Mouse (Mus musculus) olfactory bulb, adult 2 months (tissue): ENCODE measurements around the gene Islr. TPM values are rescaled to one million over a fixed set of nuclear protein-coding genes. Genes with fewer than 3 reads are reported as not detected.

Experiments used
- H3K27ac ChIP-seq: fragments of 200-500 bp; 2 replicates; pipeline ENCODE4 v1.5.1; 2012; ENCODE audit warnings: low read depth, low read length; ENCODE audit not compliant: insufficient read depth
- H3K4me1 ChIP-seq: fragments of 200-500 bp; 2 replicates; pipeline ENCODE4 v1.6.1; 2012; ENCODE audit warnings: low read length; ENCODE audit not compliant: control insufficient read depth, insufficient read depth
- H3K4me3 ChIP-seq: fragments of 200-500 bp; 2 replicates; pipeline ENCODE4 v1.5.1; 2012; ENCODE audit warnings: mild to moderate bottlenecking, low read depth, low read length, moderate library complexity; ENCODE audit not compliant: insufficient read depth
- CTCF ChIP-seq: fragments of 200-500 bp; IDR thresholded peaks from 2 replicates; pipeline ENCODE4 v1.5.1; 2012; ENCODE audit warnings: low read depth, mild to moderate bottlenecking, low read length, moderate library complexity; ENCODE audit not compliant: insufficient read depth
- POLR2A ChIP-seq: fragments of 200-500 bp; IDR thresholded peaks from 2 replicates; pipeline ENCODE4 v1.6.1; 2012; ENCODE audit warnings: mild to moderate bottlenecking, low read depth, low read length, moderate library complexity; ENCODE audit not compliant: insufficient read depth
- WGBS: fragments of 180-500 bp; shearing (Covaris S2); methylation state at CpG from one replicate; pipeline ENCODE4 v1.1.7; 2018; 5-methylcytosine and 5-hydroxymethylcytosine counted together
- polyA plus RNA-seq: library from polyadenylated mRNA; stranded (reverse); fragments of >200 nt; gene quantifications from 2 replicates; pipeline ENCODE4 v1.2.4, GENCODE M21; 2012; ENCODE audit warnings: low replicate concordance; ENCODE audit not compliant: missing spikeins, insufficient read depth, insufficient read length

Islr gene
- polyA plus RNA-seq, 1 experiment = not detected

DNA sequence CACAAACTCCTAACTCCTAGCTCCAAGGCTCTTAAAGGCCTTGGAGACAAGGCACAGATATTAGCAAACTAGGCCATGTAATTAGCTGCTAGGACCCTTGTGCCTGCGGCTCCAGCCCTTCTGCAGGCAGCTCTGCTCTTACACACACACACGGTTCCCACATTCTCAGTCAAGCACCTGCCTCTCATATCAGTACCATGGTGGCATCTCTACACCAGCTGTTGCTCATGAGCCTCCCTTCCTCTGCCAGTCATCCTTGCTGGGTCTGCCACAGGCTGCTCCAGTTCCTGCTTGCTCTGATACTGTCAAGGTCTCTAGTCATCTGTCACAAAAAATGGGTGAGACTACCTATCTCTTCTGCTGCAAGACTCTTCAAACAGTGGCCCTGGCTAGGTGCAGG lies 20.2 kb upstream of the Islr start:
- TF ChIP-seq CTCF (no peak), POLR2A (no peak)
- 93% methylated on average over 2 of the region's 2 CpGs for WGBS
- Histone ChIP-seq H3K4me1 (no peaks in the 10 kb centered on the region), H3K4me3 (no peak overlapping the region), H3K27ac (no peak overlapping the region)

DNA sequence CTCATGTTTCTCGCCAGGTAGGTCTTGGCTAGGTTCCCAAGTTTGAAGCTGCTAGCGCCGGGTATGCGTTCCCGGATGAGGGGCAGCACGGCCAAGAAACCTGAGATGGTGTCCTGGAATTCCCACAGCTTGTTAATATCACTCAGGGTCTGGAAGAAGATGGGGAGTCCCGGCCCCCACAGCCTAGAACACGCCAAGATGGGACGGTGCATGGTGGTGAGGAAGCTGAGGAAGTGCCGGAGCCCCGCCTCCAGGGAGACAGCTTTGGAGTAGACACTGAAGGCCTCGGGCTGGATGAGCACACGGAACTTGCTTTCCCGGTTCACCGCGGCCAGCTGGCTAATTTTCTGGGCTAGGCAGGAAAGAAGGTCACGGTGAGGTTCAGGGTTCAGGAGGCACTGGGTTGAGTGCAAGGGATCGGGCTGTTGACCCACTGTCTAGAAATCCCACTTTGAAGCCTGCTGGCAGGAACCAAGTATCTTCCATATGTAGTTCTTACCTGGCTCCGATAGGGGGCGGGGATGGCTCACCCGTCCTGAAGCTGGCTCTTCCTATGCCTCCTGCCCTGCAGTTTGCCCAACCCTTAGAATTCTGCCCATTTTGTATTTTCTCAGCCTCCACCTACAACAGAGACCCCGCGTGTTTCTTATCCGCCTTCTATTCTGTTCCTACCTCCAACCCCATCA lies 16.3 kb upstream of the Islr start:
- no peak overlapping the region for H3K4me3 ChIP-seq
- H3K27ac ChIP-seq = no peak overlapping the region
- WGBS = 75% methylated on average over 24 of the region's 24 CpGs
- no peaks in the 10 kb centered on the region for H3K4me1 ChIP-seq
- TF ChIP-seq POLR2A = no peak
- TF ChIP-seq CTCF = 0 out of 2 replicates have a peak, but pooled peaks have one; percentile 14

DNA sequence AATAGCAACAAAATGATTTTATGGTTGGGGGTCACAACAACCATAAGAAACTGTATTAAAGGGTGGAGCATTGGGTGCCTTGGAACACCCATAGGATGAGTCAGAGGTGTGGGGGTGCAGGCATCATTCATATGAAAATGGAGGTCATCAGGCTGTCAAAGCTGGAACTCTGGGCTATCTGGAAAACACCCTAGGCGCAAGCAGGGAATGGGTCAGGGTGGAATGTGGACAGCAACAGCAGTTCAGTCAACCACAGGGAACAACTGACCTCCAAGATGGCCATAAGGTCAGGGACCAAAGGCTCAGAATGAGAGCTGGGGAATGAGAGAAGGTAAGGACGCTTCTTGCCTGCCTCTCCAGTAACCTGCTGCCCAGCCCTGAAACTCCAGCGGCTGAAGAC lies 14.4 kb upstream of the Islr start:
- Histone ChIP-seq H3K4me3 (no peak overlapping the region), H3K27ac (no peak overlapping the region), H3K4me1 (peaks cover 5% of the 10 kb centered on the region)
- WGBS = 95% methylated on average over 3 of the region's 3 CpGs
- no peak for TF ChIP-seq POLR2A
- TF ChIP-seq CTCF = no peak

DNA sequence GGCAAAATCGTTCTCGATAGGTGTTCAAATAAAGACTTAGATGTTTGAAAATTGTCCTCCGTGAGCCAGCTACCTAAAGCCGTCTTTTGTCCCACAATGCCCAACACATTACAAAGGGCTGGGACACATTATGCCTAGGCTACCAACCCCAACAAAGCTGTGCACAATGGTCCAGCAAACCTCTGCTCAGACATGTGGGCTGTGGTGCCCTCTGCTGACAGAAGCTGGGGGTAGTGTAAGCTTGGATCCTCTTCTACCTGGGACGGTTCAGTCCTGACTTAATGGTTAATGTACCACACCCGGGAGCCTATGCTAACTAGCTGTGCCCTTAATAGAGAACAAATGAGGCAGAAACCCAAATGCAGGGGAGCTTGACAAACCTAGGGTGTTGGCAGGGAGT lies 12.3 kb upstream of the Islr start:
- Histone ChIP-seq H3K4me3 (no peak overlapping the region), H3K27ac (no peak overlapping the region), H3K4me1 (peaks cover 5% of the 10 kb centered on the region)
- TF ChIP-seq CTCF (no peak; the same call in 1 of the 2 replicates), POLR2A (no peak)
- WGBS = 43% methylated on average over 6 of the region's 6 CpGs

DNA sequence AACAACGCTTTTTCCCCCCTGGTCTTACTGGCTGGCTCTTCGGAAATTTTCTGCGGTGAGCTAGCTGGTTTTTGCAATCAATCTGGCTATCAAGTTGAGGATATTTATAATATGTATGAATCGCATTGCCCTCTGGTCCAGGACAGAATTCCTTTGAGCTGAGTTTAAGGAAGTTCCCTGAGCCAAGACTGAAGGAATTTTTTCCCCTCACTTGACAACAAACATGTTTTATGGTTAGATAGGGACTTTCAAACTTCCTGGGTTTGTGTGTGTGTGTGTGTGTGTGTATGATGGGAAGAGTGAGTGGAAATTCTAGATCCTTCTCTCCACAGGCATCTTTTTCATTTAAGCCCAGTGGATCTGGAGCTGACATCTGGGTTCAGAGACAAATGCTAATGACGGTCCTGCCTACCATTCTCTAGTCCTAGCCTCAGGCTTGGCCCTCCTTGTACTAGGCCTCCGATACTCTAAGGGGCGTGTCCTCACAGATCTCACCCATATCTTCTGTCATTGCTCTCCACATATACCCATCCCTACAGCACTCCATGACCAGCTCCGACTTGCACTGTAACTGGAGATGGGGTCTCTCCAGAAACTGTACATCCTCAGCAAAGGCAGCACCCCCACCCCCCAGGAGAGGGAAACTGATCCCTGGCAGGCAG lies 10.5 kb upstream of the Islr start:
- no peak overlapping the region for H3K4me3 ChIP-seq
- no peak overlapping the region for H3K27ac ChIP-seq
- H3K4me1 ChIP-seq = peaks cover 5% of the 10 kb centered on the region
- TF ChIP-seq CTCF = no peak
- no peak for TF ChIP-seq POLR2A
- WGBS = 66% methylated on average over 8 of the region's 8 CpGs

DNA sequence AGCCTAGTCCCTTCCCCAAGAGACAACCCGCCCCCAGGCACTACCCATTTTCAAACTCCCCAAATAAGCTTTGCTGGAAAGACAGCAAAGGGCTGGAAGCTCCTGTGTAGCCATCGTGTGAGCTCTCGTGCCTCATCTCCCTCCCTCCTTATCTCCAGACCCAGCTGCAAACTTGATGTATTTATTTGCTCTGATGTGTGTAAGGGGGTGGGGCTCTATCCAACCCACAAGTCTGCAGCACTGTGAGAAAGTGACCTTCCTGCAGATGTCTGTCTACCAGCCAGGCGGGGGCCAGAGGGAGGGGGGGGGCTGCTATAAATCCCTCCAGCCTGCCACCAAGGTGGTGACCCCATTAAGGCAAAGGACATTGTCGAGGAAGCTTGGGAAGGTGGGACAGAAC lies 9.8 kb upstream of the Islr start:
- H3K4me3 ChIP-seq = no peak overlapping the region
- 31% methylated on average over 5 of the region's 5 CpGs for WGBS
- peaks cover 5% of the 10 kb centered on the region for H3K4me1 ChIP-seq
- no peak overlapping the region for H3K27ac ChIP-seq
- TF ChIP-seq CTCF = no peak
- no peak for TF ChIP-seq POLR2A

DNA sequence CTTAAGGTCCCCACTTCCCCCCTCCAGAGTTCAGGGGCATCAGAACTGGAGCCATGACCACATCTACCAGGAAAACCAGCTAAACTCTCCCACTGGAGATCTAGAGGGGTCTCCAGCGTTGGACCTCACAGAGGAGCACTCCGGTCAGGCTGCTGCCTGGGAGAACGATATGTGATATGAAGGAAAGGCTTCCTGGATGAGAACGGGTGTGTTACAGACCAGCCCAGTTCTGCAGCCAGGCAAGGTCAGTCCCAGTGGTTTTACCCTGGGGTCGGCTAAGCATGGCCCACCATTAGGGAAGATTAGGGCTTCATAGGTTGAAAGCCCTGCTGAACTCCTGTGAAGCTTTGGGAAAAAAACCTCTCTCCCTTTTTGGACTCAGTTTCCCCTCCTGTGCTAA lies 9.3 kb upstream of the Islr start:
- Histone ChIP-seq H3K27ac (no peak overlapping the region), H3K4me3 (no peak overlapping the region), H3K4me1 (peaks cover 5% of the 10 kb centered on the region)
- TF ChIP-seq CTCF (no peak), POLR2A (no peak)
- 89% methylated on average over 5 of the region's 5 CpGs for WGBS

DNA sequence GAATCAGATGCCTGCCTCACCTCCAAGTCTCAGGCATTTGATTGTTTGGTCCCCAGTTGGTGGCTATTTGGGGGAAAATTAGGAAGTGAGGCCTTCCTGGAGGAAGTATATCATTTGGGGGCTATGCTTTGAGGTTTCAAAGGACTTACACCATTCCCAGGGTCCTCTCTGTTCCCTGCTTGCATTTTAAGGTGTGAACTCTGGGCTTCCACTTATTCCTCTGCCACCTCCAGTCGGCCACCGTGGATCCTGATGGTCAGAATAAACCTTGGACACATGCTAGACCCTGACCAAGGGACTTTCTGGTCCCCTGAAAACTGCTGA lies 6.2 kb upstream of the Islr start:
- TF ChIP-seq CTCF = no peak
- no peak for TF ChIP-seq POLR2A
- Histone ChIP-seq H3K4me3 (no peak overlapping the region), H3K27ac (no peak overlapping the region), H3K4me1 (peaks cover 5% of the 10 kb centered on the region)
- 82% methylated on average over 2 of the region's 2 CpGs for WGBS

DNA sequence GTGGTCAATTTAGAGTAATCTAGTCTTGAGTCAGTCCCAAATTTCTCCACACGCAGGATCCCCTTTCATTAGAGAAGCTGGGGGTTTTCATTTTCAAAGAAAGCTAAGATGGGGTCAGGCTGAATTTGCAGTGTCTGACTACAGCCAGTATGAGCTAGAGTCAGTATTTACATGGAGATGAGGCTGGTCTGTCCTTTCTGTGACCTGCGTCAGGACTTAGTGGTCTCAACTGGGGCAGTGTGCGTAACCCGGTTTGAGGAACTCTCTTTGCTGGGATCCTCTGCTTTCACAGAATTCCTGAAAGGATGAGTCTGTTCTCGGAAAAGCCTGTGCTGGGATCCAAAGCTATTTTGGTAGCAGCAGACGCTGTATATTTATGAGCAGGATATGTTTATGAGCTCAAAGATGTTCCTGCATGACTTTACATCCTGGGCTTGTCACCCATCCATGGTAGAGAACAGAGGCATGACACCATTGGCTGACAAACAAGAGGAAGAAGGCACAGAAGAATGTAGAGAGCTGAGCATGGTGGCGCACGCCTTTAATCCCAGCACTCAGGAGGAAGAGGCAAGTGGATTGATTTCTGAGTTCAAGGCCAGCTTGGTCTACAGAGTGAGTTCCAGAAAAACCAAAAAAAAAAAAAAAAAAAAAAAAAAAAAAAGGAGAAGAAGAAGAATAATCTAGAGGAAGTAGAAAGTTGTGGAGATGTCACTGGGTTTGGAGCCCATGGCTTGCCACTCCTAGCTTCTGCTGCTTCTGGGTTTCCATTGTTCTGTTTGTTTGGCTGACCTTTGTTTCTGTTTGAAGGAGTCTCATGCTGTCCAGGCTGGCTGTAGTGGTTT lies 5.6 kb upstream of the Islr start:
- WGBS = 87% methylated on average over 8 of the region's 8 CpGs
- Histone ChIP-seq H3K4me3 (no peak overlapping the region), H3K27ac (no peak overlapping the region), H3K4me1 (peaks cover 5% of the 10 kb centered on the region)
- TF ChIP-seq CTCF (no peak), POLR2A (no peak)
